In the genomic region with DNA sequence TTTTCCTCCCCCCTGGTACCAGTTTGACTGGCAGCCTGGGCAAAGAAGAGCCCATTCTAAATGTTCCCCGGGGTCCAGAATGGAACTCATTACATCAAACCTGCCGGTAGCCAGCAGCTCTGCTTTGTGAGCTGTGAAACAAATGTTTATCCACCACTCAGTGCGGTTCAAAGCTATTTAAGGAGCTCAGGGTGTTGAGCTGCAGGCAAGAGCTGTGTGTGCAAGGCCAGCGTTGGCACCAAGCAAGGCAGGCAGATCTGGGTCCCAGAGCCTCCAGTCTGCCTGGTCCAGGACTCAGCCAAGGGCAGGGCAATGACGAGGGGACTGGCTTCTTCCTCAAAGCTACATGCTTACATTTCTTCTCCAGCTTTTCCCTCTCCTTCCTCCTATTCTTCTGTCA, we compare ENCODE assay signal across 20 mouse cellular contexts.
DNase-seq lines count a peak whose midpoint lies in the region; ATAC-seq and TF ChIP-seq lines count a peak whose summit lies in the region.
"Had no signal": no experiment of that assay in that cellular context is flagged by ENCODE, and none has a peak within 500 bp of the region (broad histone marks: within the 10 kb centered on the region; RNA-seq: fewer than 3 reads in every experiment).

No protein-coding gene starts in this region.

- no peaks in the 10 kb centered on the region for H3K9me3 ChIP-seq in lung, embryonic 14.5 days (ENCODE audit: low read depth, low read length)
- H3K9me3 ChIP-seq: midbrain, embryonic 13.5 days had no signal

- no peak overlapping the region for H3K27ac ChIP-seq in cerebellum, adult 2 months (ENCODE audit: insufficient read depth, low read length)
- no peak overlapping the region for H3K27ac ChIP-seq in lung, embryonic 14.5 days (ENCODE audit: low read depth)
- H3K27ac ChIP-seq: macrophage; midbrain, embryonic 13.5 days had no signal

- H3K4me2 ChIP-seq in lung, embryonic 14.5 days, result no peak overlapping the region
- H3K4me2 ChIP-seq: midbrain, embryonic 13.5 days had no signal

- no peaks in the 10 kb centered on the region for H3K36me3 ChIP-seq in lung, embryonic 14.5 days (ENCODE audit: insufficient read depth)
- H3K36me3 ChIP-seq: G1E; midbrain, embryonic 13.5 days had no signal

- 11% methylated on average over 5 of the region's 5 CpGs for WGBS in cerebellum, adult 2 months
- WGBS in lung, embryonic 14.5 days, result 33% methylated on average over 5 of the region's 5 CpGs

- no peak overlapping the region for H3K4me3 ChIP-seq in cerebellum, adult 2 months (replicated peaks; ENCODE audit: insufficient read depth, low read depth, low read length)
- no peak overlapping the region for H3K4me3 ChIP-seq in lung, embryonic 14.5 days (ENCODE audit: low read depth, low read length)
- H3K4me3 ChIP-seq: midbrain, embryonic 13.5 days had no signal

- ATAC-seq in lung, embryonic 14.5 days (ENCODE audit: insufficient read depth), result no peak
- ATAC-seq: CD4-positive, CD25-positive, alpha-beta regulatory T cell, adult 4 months; liver, postnatal 0 days; midbrain, embryonic 13.5 days had no signal

- no peak for TF ChIP-seq POLR2A in cerebellum, adult 2 months (IDR thresholded peaks at IDR 0.05; ENCODE audit: borderline replicate concordance, insufficient read depth, low read length)

- no peak overlapping the region for H3K9ac ChIP-seq in lung, embryonic 14.5 days
- H3K9ac ChIP-seq: liver, postnatal 0 days; midbrain, embryonic 13.5 days had no signal

- H3K4me1 ChIP-seq in cerebellum, adult 2 months (ENCODE audit: control insufficient read depth, insufficient read depth, low read length), result peaks cover 18% of the 10 kb centered on the region
- H3K4me1 ChIP-seq in lung, embryonic 14.5 days (ENCODE audit: insufficient read depth), result no peaks in the 10 kb centered on the region

- no peak for TF ChIP-seq CTCF in cerebellum, adult 2 months (IDR thresholded peaks at IDR 0.05; ENCODE audit: borderline replicate concordance, insufficient read depth, low read depth, low read length)
- no peak for TF ChIP-seq CTCF in lung, embryonic 14.5 days (IDR thresholded peaks at IDR 0.05; ENCODE audit: low read depth)

- DNase-seq in cerebellum, adult 2 months, result peak; percentile 16 to 22
- DNase-seq in cerebellum, postnatal 36 days, result no peak
- DNase-seq in frontal cortex, postnatal 36 days (ENCODE audit: low spot score in 2 of 2), result peak; percentile 13 to 22
- DNase-seq in frontal cortex, postnatal 14 days (ENCODE audit: low spot score in 2 of 2), result no peak
- DNase-seq in lung, embryonic 14.5 days, result peak; percentile 7
- no peak for DNase-seq in lung, postnatal 4 days
- DNase-seq in right cerebral cortex, postnatal 14 days, result peak; percentile 18
- DNase-seq in spleen, postnatal 10 days (ENCODE audit: low spot score in 2 of 2), result no peak
- DNase-seq: cerebellum, adult 11 months; heart, adult 18-20 months; heart, postnatal 4 days; kidney, adult 18-20 months; kidney, postnatal 14 days; liver; liver, postnatal 0 days; thymus, adult 18-20 months had no signal

- no peaks in the 10 kb centered on the region for H3K27me3 ChIP-seq in cerebellum, adult 2 months (ENCODE audit: control insufficient read depth, insufficient read depth, low read length)
- no peaks in the 10 kb centered on the region for H3K27me3 ChIP-seq in lung, embryonic 14.5 days (ENCODE audit: insufficient read depth, low read length)
- H3K27me3 ChIP-seq: midbrain, embryonic 13.5 days had no signal

Comparison
In these comparisons a context has a peak if more than half of its experiments do, and no peak if none do; other contexts are left out.
1. DNase-seq: peak in cerebellum, adult 2 months (2 of 2), frontal cortex, postnatal 36 days (2 of 2), lung, embryonic 14.5 days (single experiment) and right cerebral cortex, postnatal 14 days (single experiment); none in cerebellum, postnatal 36 days (0 of 2), frontal cortex, postnatal 14 days (0 of 2), lung, postnatal 4 days (0 of 2) and spleen, postnatal 10 days (0 of 2).